Mouse (Mus musculus) heart, embryonic 14.5 days (tissue): ENCODE data around the gene Suds3. TPM values are rescaled to one million over a fixed set of nuclear protein-coding genes. Genes with fewer than 3 reads are reported as not detected.

Experiments
- ATAC-seq: fragments of 200-750 bp; cut with Nextera tagmentation; 2 replicates; pipeline ENCODE4 v1.8.0; 2017; ENCODE audit warnings: low read depth, moderate TSS enrichment; ENCODE audit not compliant: insufficient number of reproducible peaks, insufficient read depth, low FRiP score
- H3K27ac ChIP-seq, 2 experiments: fragments of 200-500 bp in 1 of 2; fragments of 300-500 bp in 1 of 2; sonication (generic) in 1 of 2; replicated peaks in 1 of 2; 2 replicates each; pipeline ENCODE4 v1.5.1; 2012 to 2014; ENCODE audit warnings: low read depth in 2 of 2, low read length in 2 of 2, control low read depth in 1 of 2, mild to moderate bottlenecking in 1 of 2, mixed read lengths in 1 of 2; ENCODE audit not compliant: control insufficient read depth in 1 of 2, insufficient read depth in 1 of 2
- H3K27me3 ChIP-seq: fragments of 300-500 bp; sonication (generic); 2 replicates; pipeline ENCODE4 v1.6.1; 2014; ENCODE audit warnings: mild to moderate bottlenecking, low read length, control low read depth; ENCODE audit not compliant: control insufficient read depth, insufficient read depth
- H3K36me3 ChIP-seq: fragments of 300-500 bp; sonication (generic); 2 replicates; pipeline ENCODE4 v1.6.1; 2014; ENCODE audit warnings: mild to moderate bottlenecking, control low read depth, low read length, mixed read lengths; ENCODE audit not compliant: control insufficient read depth, insufficient read depth
- H3K4me1 ChIP-seq, 2 experiments: fragments of 200-500 bp in 1 of 2; fragments of 300-500 bp in 1 of 2; sonication (generic) in 1 of 2; 2 replicates each; pipeline ENCODE4 v1.6.1; 2012 to 2014; ENCODE audit warnings: low read length in 2 of 2, control low read depth in 1 of 2, mixed read lengths in 1 of 2; ENCODE audit not compliant: control insufficient read depth in 2 of 2, insufficient read depth in 2 of 2
- H3K4me2 ChIP-seq: fragments of 300-500 bp; sonication (generic); 2 replicates; pipeline ENCODE4 v1.6.1; 2014; ENCODE audit warnings: mild to moderate bottlenecking, low read length
- H3K4me3 ChIP-seq, 2 experiments: fragments of 200-500 bp in 1 of 2; fragments of 300-500 bp in 1 of 2; sonication (generic) in 1 of 2; 2 replicates each; pipeline ENCODE4 v1.5.1; 2012 to 2014; ENCODE audit warnings: low read length in 2 of 2, mild to moderate bottlenecking in 2 of 2, control low read depth in 1 of 2, low read depth in 1 of 2, moderate library complexity in 1 of 2; ENCODE audit not compliant: control insufficient read depth in 1 of 2, insufficient read depth in 1 of 2
- H3K9ac ChIP-seq: fragments of 300-500 bp; sonication (generic); 2 replicates; pipeline ENCODE4 v1.6.1; 2014; ENCODE audit warnings: mild to moderate bottlenecking, low read length
- H3K9me3 ChIP-seq: fragments of 300-500 bp; sonication (generic); 2 replicates; pipeline ENCODE4 v1.6.1; 2016; ENCODE audit warnings: low read length, control low read depth; ENCODE audit not compliant: control insufficient read depth
- WGBS: fragments of 180-500 bp; shearing (Covaris S2); extraction: QIAGEN DNeasy Blood & Tissue Kit; methylation state at CpG from one replicate; pipeline ENCODE4 v1.1.7; 2014; 5-methylcytosine and 5-hydroxymethylcytosine counted together
- polyA plus RNA-seq: library from polyadenylated mRNA; unstranded; fragments of >200 nt; fragmentation: Nextera tagmentation; extraction: Ambion mirVana; gene quantifications from 2 replicates; pipeline ENCODE4 v1.2.1, GENCODE M21; 2014

Gene Suds3
- polyA plus RNA-seq, 1 experiment from 2014 or later, result 32.6 TPM

DNA sequence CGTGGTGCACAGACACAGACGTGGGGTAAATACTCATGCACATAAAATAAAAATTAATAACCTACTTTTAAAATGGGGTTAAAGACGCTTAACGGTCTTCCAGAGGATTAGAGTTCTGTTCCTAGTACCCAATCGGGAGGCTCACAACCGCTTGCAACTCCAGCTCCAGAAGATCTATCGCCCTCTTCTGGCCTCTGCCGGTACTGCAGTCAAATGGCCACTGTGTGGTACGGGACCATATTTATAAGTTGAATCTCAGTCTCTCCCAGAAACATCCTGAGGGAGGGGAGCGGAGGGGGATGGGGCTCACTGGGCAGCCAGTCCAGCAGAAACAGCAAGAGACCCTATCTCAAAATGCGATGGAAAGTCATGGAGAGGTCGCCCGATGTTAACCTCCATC, 47.7 kb downstream of the Suds3 start:
- 80% methylated on average over 13 of the region's 13 CpGs for WGBS
- ATAC-seq, result no peak

DNA sequence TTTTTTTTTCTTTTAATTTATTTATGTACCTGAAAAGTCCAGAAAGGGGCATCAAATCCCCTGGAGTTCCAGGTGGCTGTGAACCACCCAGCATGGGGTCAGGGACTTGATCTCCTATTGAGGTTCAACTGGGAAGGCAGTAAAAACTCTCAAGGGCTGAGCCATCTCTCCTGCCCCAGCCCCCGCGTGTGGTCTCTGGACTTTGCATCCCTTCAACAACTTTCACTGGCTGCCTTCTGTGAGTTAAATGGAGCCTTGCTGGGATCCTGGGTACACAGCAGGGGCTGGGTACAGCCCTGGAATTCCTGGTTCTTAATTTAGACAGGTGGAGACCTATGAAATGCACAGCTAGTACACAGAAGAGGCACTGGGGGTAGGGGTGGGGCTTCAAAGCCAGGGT, 54.7 kb downstream of the Suds3 start:
- ATAC-seq, result no peak
- H3K36me3 ChIP-seq, result no peaks in the 10 kb centered on the region
- H3K27me3 ChIP-seq, result no peaks in the 10 kb centered on the region
- H3K4me3 ChIP-seq, result no peak overlapping the region
- 37% methylated on average over 2 of the region's 2 CpGs for WGBS
- no peaks in the 10 kb centered on the region for H3K4me1 ChIP-seq
- H3K9me3 ChIP-seq, result no peaks in the 10 kb centered on the region
- no peak overlapping the region for H3K9ac ChIP-seq
- no peak overlapping the region for H3K4me2 ChIP-seq
- H3K27ac ChIP-seq, result no peak overlapping the region

More for the DNA sequence above, 47.7 kb downstream of the Suds3 start:
- Histone ChIP-seq H3K4me1 (peaks cover 0 to 6% of the 10 kb centered on the region in 2 experiments; a peak in 1 of 4 replicates), H3K4me2 (no peak overlapping the region), H3K9ac (no peak overlapping the region), H3K27ac (no peak overlapping the region), H3K4me3 (no peak overlapping the region), H3K36me3 (no peaks in the 10 kb centered on the region), H3K9me3 (no peaks in the 10 kb centered on the region), H3K27me3 (no peaks in the 10 kb centered on the region)

DNA sequence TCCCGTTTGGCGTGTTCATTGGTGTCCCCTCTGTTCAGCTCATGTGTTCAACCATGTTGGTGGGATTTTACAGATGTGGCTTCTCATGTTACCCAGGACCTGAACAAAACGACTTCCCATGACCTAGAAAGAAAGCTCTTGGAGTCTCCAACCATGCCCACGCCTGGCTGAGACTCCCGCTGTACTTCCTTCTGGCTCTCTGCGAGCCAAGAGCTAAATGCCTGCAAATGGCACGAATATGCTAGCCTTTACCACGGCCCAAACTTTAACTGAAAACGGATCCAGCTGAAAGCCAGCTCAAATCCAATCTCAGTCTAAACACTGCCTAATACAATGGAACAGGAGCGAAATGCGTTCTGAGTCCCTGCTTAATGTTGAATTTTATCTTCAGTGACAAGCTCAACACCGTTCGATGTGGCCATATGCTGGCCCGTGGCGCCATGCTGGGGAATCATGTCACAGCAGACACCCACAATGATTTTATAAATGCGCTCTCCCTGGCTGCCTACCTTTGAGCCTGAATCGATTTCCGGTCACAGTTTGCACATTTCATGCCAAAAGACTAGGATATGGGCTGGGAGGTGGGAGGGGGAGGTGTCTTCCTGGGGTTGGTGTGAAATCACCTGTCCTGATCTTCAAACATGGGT, 55.3 kb downstream of the Suds3 start:
- Histone ChIP-seq H3K9me3 (no peaks in the 10 kb centered on the region), H3K4me3 (no peak overlapping the region), H3K4me2 (no peak overlapping the region), H3K27me3 (no peaks in the 10 kb centered on the region), H3K4me1 (no peaks in the 10 kb centered on the region), H3K27ac (no peak overlapping the region), H3K36me3 (no peaks in the 10 kb centered on the region), H3K9ac (no peak overlapping the region)
- ATAC-seq, result no peak
- 71% methylated on average over 18 of the region's 18 CpGs for WGBS

DNA sequence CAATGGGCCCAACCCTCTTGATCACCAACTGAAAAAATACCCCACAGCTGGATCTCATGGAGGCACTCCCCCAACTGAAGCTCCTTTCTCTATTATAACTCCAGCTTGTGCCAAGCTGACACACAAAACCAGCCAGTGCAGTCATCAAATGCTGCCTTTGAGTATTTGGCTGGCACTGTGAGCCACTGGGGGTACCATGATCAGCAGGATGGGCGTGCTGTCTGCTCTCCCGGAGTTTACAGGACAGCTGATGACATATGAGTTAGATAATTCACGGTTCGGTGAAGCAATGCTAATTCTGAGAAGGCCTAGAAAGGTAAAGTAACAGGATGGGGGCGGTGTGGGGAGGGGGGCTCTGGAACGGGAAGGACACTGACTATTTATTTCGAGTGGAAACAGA, 66.0 kb downstream of the Suds3 start:
- Histone ChIP-seq H3K4me1 (no peaks in the 10 kb centered on the region), H3K9ac (no peak overlapping the region), H3K4me3 (no peak overlapping the region), H3K36me3 (no peaks in the 10 kb centered on the region), H3K27me3 (no peaks in the 10 kb centered on the region), H3K4me2 (no peak overlapping the region), H3K27ac (no peak overlapping the region), H3K9me3 (no peaks in the 10 kb centered on the region)
- 74% methylated on average over 7 of the region's 7 CpGs for WGBS
- no peak for ATAC-seq

DNA sequence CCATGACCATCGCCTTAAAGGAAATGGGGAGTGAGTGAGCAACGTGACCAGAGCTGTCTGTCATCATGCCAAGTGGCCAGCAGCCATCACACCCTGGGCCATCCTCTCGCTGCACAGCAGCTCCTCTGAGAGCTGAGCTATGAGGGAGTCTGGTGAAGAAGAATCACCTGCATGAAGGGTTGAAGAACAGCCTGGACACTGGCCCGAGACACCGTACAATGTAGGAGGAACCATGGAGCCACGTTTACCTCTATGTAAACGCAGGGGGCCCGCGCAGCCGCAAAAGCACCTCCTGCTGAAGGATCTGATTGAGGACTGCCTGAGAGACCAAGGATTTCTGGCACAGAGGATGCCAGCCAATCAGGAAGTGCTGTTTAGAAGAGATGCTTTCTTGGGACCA, 70.8 kb downstream of the Suds3 start:
- Histone ChIP-seq H3K36me3 (no peaks in the 10 kb centered on the region), H3K4me3 (no peak overlapping the region), H3K9me3 (no peaks in the 10 kb centered on the region), H3K27me3 (no peaks in the 10 kb centered on the region), H3K27ac (no peak overlapping the region), H3K9ac (no peak overlapping the region), H3K4me1 (no peaks in the 10 kb centered on the region), H3K4me2 (no peak overlapping the region)
- WGBS, result 53% methylated on average over 10 of the region's 10 CpGs
- ATAC-seq, result no peak

DNA sequence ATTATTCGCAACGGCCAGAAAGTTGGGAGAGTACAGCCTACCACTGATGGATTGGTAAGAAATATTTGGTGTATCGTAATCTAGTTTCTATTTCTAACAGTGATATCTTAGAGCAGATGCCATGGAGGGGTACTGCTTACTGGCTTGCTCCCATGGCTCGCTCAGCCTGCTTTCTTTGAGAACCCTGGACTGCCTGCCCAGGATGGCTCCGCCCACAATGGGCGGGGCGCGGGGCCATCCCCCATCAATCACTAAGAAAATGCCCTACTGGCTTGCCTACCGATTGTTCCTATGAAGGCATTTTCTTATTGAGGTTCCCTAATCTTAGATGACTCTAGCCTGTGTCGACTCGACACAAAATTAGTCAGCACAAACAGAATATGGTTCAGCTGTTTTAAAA, 73.3 kb downstream of the Suds3 start:
- Histone ChIP-seq H3K27ac (no peak overlapping the region), H3K9ac (no peak overlapping the region)

More for the DNA sequence above, 73.3 kb downstream of the Suds3 start:
- no peaks in the 10 kb centered on the region for H3K36me3 ChIP-seq
- H3K9me3 ChIP-seq, result no peaks in the 10 kb centered on the region
- no peak overlapping the region for H3K4me3 ChIP-seq
- no peaks in the 10 kb centered on the region for H3K4me1 ChIP-seq
- ATAC-seq, result no peak
- H3K27me3 ChIP-seq, result no peaks in the 10 kb centered on the region
- H3K4me2 ChIP-seq, result no peak overlapping the region
- WGBS, result 59% methylated on average over 11 of the region's 11 CpGs

Other genes starting within 250 kb of the Suds3 start
- gene Taok3, start 4.0 kb upstream of the Suds3 start, polyA plus RNA-seq, result 8.9 and 10.3 TPM in 2 replicates
- gene Pebp1, start 171.5 kb upstream of the Suds3 start, polyA plus RNA-seq, result 634 and 638 TPM in 2 replicates
- gene Vsig10, start 203.0 kb upstream of the Suds3 start, polyA plus RNA-seq, result 3.9 and 6.6 TPM in 2 replicates
- gene Wsb2, start 241.2 kb upstream of the Suds3 start, polyA plus RNA-seq, result 92.6 and 97.5 TPM in 2 replicates